Comparison of ENCODE assay signal across 1 mouse cellular context in genomic region chr3:131337749-131338148, GRCm38 (mm10). TPM values are rescaled to one million over a fixed set of nuclear protein-coding genes. Genes with fewer than 3 reads are reported as not detected.
"Had no signal": no experiment of that assay in that cellular context is flagged by ENCODE, and none has a peak within 500 bp of the region (broad histone marks: within the 10 kb centered on the region; RNA-seq: fewer than 3 reads in every experiment).

No protein-coding gene starts in this region.

RNA-seq across cellular contexts. Expression of gene Cyp2u1, which starts 34.7 kb away (rescaled TPM):
- total RNA-seq: monocyte, adult 5-6 weeks had no signal
